9 mouse cellular contexts compared by ENCODE assay signal in the genomic region with DNA sequence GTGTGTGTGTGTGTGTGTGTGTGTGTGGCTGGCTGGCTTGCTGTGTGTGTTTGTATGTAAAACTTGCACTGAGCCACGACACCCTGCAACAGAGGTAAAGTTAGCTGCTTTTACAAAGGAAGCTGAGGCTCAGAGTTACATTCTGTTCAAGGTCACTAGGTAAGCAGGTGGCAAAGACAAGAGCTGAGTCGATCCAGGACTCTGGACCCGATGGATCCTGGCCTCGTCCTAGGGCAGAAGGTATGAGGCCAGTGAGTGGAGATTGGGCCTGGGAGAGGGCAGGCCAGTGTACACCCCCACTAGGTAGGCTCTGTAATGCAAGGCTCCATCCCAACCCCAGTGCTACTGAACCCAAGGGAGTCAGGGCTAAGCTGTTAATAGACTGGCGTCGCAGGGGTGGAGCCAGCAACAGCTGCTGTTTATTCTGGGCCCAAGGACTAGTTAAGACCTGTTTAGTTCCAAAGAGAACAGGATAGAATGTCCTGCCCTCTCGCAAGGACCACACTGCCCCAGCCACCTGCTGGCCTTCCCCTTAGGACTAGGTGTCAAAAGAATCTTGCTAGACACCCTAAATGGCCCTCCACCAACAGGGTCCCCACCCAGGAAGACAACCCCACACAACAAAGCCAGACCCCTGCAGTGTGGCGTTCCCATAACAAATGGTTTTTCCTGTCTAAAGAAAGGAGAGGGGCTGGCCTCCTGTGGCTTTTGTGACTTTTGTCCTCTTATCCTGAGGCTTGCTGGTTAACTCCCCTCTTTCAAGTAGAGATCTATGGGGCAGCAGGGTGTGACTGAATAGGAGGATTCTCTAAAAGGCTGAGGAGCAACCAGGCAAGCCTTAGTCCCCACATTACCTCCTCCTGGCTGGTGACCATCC. TPM values are rescaled to one million over a fixed set of nuclear protein-coding genes. Genes with fewer than 3 reads are reported as not detected.
DNase-seq lines count a peak whose midpoint lies in the region; ATAC-seq and TF ChIP-seq lines count a peak whose summit lies in the region.
"Had no signal": no experiment of that assay in that cellular context is flagged by ENCODE, and none has a peak within 500 bp of the region (broad histone marks: within the 10 kb centered on the region; RNA-seq: fewer than 3 reads in every experiment).

No protein-coding gene starts in this region.

- 41% methylated on average over 8 of the region's 8 CpGs for WGBS in lung, embryonic 14.5 days
- WGBS in heart, embryonic 14.5 days: 35% methylated on average over 8 of the region's 8 CpGs
- 42% methylated on average over 8 of the region's 8 CpGs for WGBS in forebrain, postnatal 0 days

- no peaks in the 10 kb centered on the region for H3K36me3 ChIP-seq in lung, embryonic 14.5 days (ENCODE audit: insufficient read depth)
- peaks cover 6% of the 10 kb centered on the region; the same call in 1 of the 2 replicates for H3K36me3 ChIP-seq in heart, embryonic 14.5 days (ENCODE audit: control insufficient read depth, insufficient read depth, low read length)
- H3K36me3 ChIP-seq in forebrain, postnatal 0 days (ENCODE audit: insufficient read depth): no peaks in the 10 kb centered on the region

- no peak overlapping the region for H3K9ac ChIP-seq in lung, embryonic 14.5 days
- H3K9ac ChIP-seq in heart, embryonic 14.5 days (ENCODE audit: low read length): peak overlapping the region; percentile 53; the same call in 1 of the 2 replicates
- no peak overlapping the region for H3K9ac ChIP-seq in forebrain, postnatal 0 days

- no peak for TF ChIP-seq CTCF in lung, embryonic 14.5 days (IDR thresholded peaks at IDR 0.05; ENCODE audit: low read depth)
- TF ChIP-seq CTCF in forebrain, postnatal 0 days (IDR thresholded peaks at IDR 0.05; ENCODE audit: low read depth): no peak

- H3K27ac ChIP-seq in lung, embryonic 14.5 days (ENCODE audit: low read depth): 0 out of 2 replicates have a peak overlapping the region, but pooled peaks have one; percentile 12
- peak overlapping the region; percentile 46 to 87 for H3K27ac ChIP-seq in heart, embryonic 14.5 days (replicated peaks in 1 of 2; ENCODE audit: control insufficient read depth in 1 of 2, insufficient read depth in 1 of 2, low read depth in 2 of 2, low read length in 2 of 2)
- no peak overlapping the region for H3K27ac ChIP-seq in forebrain, postnatal 0 days (ENCODE audit: low read depth, low read length)

- H3K4me2 ChIP-seq in lung, embryonic 14.5 days: no peak overlapping the region
- no peak overlapping the region for H3K4me2 ChIP-seq in heart, embryonic 14.5 days (ENCODE audit: low read length)
- H3K4me2 ChIP-seq in forebrain, postnatal 0 days (ENCODE audit: low read depth): no peak overlapping the region

- no peaks in the 10 kb centered on the region for H3K9me3 ChIP-seq in lung, embryonic 14.5 days (ENCODE audit: low read depth, low read length)
- H3K9me3 ChIP-seq in heart, embryonic 14.5 days (ENCODE audit: control insufficient read depth, low read length): no peaks in the 10 kb centered on the region
- H3K9me3 ChIP-seq in forebrain, postnatal 0 days (ENCODE audit: low read length): no peaks in the 10 kb centered on the region

- H3K4me1 ChIP-seq in lung, embryonic 14.5 days (ENCODE audit: insufficient read depth): peaks cover 66% of the 10 kb centered on the region
- peaks cover 86 to 98% of the 10 kb centered on the region in 2 experiments for H3K4me1 ChIP-seq in heart, embryonic 14.5 days (ENCODE audit: control insufficient read depth in 2 of 2, insufficient read depth in 2 of 2, low read length in 2 of 2)
- peaks cover 8% of the 10 kb centered on the region; the same call in 1 of the 2 replicates for H3K4me1 ChIP-seq in forebrain, postnatal 0 days (ENCODE audit: insufficient read depth)

- H3K27me3 ChIP-seq in lung, embryonic 14.5 days (ENCODE audit: insufficient read depth, low read length): no peaks in the 10 kb centered on the region
- H3K27me3 ChIP-seq in heart, embryonic 14.5 days (ENCODE audit: control insufficient read depth, insufficient read depth, low read length): no peaks in the 10 kb centered on the region
- H3K27me3 ChIP-seq in forebrain, postnatal 0 days (ENCODE audit: insufficient read depth, low read length): no peaks in the 10 kb centered on the region

- ATAC-seq in lung, embryonic 14.5 days (ENCODE audit: insufficient read depth): no peak
- no peak for ATAC-seq in heart, embryonic 14.5 days (ENCODE audit: insufficient number of reproducible peaks, insufficient read depth, low FRiP score, low read depth)
- no peak for ATAC-seq in forebrain, postnatal 0 days

- H3K4me3 ChIP-seq in lung, embryonic 14.5 days (ENCODE audit: low read depth, low read length): no peak overlapping the region
- no peak overlapping the region for H3K4me3 ChIP-seq in heart, embryonic 14.5 days (ENCODE audit: control insufficient read depth in 1 of 2, insufficient read depth in 1 of 2, low read depth in 1 of 2, low read length in 2 of 2)
- no peak overlapping the region for H3K4me3 ChIP-seq in forebrain, postnatal 0 days (ENCODE audit: low read depth, low read length)
- H3K4me3 ChIP-seq: erythroblast, embryonic 14.5 days had no signal

- DNase-seq in lung, embryonic 14.5 days: no peak
- no peak for DNase-seq in lung, adult 18-20 months
- DNase-seq in WW6 (ENCODE audit: low read depth, low spot score): peak; percentile 71
- peak; percentile 93 for DNase-seq in skeletal muscle tissue, adult 2 months (ENCODE audit: low read depth, low spot score)
- no peak for DNase-seq in layer of hippocampus, adult 11-12 months (ENCODE audit: low spot score)
- no peak for DNase-seq in forebrain, postnatal 0 days
- DNase-seq: layer of hippocampus, adult 9-11 months had no signal

RNA-seq across cellular contexts. Expression of a gene that starts 13.7 kb away (rescaled TPM):
- polyA plus RNA-seq in lung, embryonic 14.5 days (2014; fragmentation: Nextera tagmentation; extraction: Ambion mirVana): 10.2 and 12.0 TPM in 2 replicates
- polyA plus RNA-seq in heart, embryonic 14.5 days (2014; fragmentation: Nextera tagmentation; extraction: Ambion mirVana): 8.5 and 9.7 TPM in 2 replicates
- total RNA-seq in forebrain, postnatal 0 days (2014; rRNA removed): 16.1 and 20.8 TPM in 2 replicates
- 0.98 and 1.2 TPM in 2 replicates for polyA plus RNA-seq in forebrain, postnatal 0 days (2015; fragmentation: Nextera tagmentation; extraction: Ambion mirVana)

Comparison
In these comparisons a context has a peak if more than half of its experiments do, and no peak if none do; other contexts are left out.
1. DNase-seq: peak in WW6 (single experiment) and skeletal muscle tissue, adult 2 months (single experiment); none in lung, embryonic 14.5 days (single experiment), lung, adult 18-20 months (0 of 2), layer of hippocampus, adult 11-12 months (single experiment) and forebrain, postnatal 0 days (single experiment).